Mouse (Mus musculus) kidney, adult 2 months (tissue): ENCODE measurements around the gene Disp1.

Experiments
- CTCF ChIP-seq: fragments of 200-500 bp; conservative IDR thresholded peaks from 2 replicates; pipeline ENCODE4 v1.5.1; 2011; ENCODE audit warnings: low read depth, mild to moderate bottlenecking, control low read depth, low read length, moderate library complexity, mixed read lengths; ENCODE audit not compliant: insufficient read depth, insufficient read length
- POLR2A ChIP-seq: fragments of 200-500 bp; IDR thresholded peaks from one replicate; pipeline ENCODE4 v1.6.1; 2011; ENCODE audit warnings: low read depth, low read length, control low read depth

GRCm38 (mm10) chr1:183154296-183155204 lies 66.8 kb downstream of the Disp1 start:
- TF ChIP-seq CTCF, result no peak
- no peak for TF ChIP-seq POLR2A
